1 mouse cellular context compared by ENCODE assay signal in genomic region chr4:147133596-147133995, GRCm38 (mm10). TPM values are rescaled to one million over a fixed set of nuclear protein-coding genes. Genes with fewer than 3 reads are reported as not detected.
"Had no signal": no experiment of that assay in that cellular context is flagged by ENCODE, and none has a peak within 500 bp of the region (broad histone marks: within the 10 kb centered on the region; RNA-seq: fewer than 3 reads in every experiment).

No protein-coding gene starts in this region.

RNA-seq across cellular contexts. Expression of gene Zfp991, which starts 1.8 kb away (rescaled TPM):
- polyA plus RNA-seq: small intestine, adult 2 months had no signal
